Mouse (Mus musculus) right cerebral cortex, postnatal 14 days (tissue): ENCODE results near the gene Pam.
A peak's percentile ranks its signal among the peaks of the same experiment; 100 is the strongest.
"Not testable (repeated sequence)": the region's sequence is repeated elsewhere in the genome, so short reads cannot be mapped to it uniquely, and the experiment has no call there.

Experiments
- DNase-seq: peaks from one replicate; pipeline ENCODE4 v3.0.0; 2022

The Pam gene

GRCm38 (mm10) chr1:97960124-97960523, 135.3 kb downstream of the Pam start:
- no peak for DNase-seq

GRCm38 (mm10) chr1:97958759-97959158, 136.7 kb downstream of the Pam start:
- DNase-seq, result no peak

GRCm38 (mm10) chr1:97949258-97949657, 146.2 kb downstream of the Pam start:
- DNase-seq, result not testable (repeated sequence)

GRCm38 (mm10) chr1:97947100-97947499, 148.3 kb downstream of the Pam start:
- DNase-seq, result no peak

GRCm38 (mm10) chr1:97943908-97944608, 151.4 kb downstream of the Pam start:
- no peak for DNase-seq

GRCm38 (mm10) chr1:97943402-97943801, 152.0 kb downstream of the Pam start:
- DNase-seq, result no peak

- DNase-seq, result no peak
These were observed 152.5 kb downstream of the Pam start for GRCm38 (mm10) chr1:97942966-97943365.

GRCm38 (mm10) chr1:97938586-97938985, 156.9 kb downstream of the Pam start:
- DNase-seq, result no peak

GRCm38 (mm10) chr1:97938053-97938452, 157.4 kb downstream of the Pam start:
- no peak for DNase-seq

- no peak for DNase-seq
These were observed 160.5 kb downstream of the Pam start for GRCm38 (mm10) chr1:97934940-97935339.

- DNase-seq, result no peak
These were observed 164.2 kb downstream of the Pam start for GRCm38 (mm10) chr1:97931220-97931619.

- DNase-seq, result peak; percentile 23
These were observed 165.9 kb downstream of the Pam start for GRCm38 (mm10) chr1:97929415-97930028.

- no peak for DNase-seq
These were observed 168.7 kb downstream of the Pam start for GRCm38 (mm10) chr1:97926789-97927188.

- no peak for DNase-seq
These were observed 169.4 kb downstream of the Pam start for GRCm38 (mm10) chr1:97926017-97926540.

GRCm38 (mm10) chr1:97922395-97922794, 173.1 kb downstream of the Pam start:
- no peak for DNase-seq

- DNase-seq, result no peak
These were observed 173.6 kb downstream of the Pam start for GRCm38 (mm10) chr1:97921886-97922285.

- DNase-seq, result no peak
These were observed 177.0 kb downstream of the Pam start for GRCm38 (mm10) chr1:97918495-97918894.

- DNase-seq, result no peak
These were observed 178.5 kb downstream of the Pam start for GRCm38 (mm10) chr1:97916971-97917234.

- no peak for DNase-seq
These were observed 179.1 kb downstream of the Pam start for GRCm38 (mm10) chr1:97916218-97916970.

GRCm38 (mm10) chr1:97915726-97916125, 179.7 kb downstream of the Pam start:
- no peak for DNase-seq

- no peak for DNase-seq
These were observed 184.6 kb downstream of the Pam start for GRCm38 (mm10) chr1:97910874-97911273.

- no peak for DNase-seq
These were observed 185.9 kb downstream of the Pam start for GRCm38 (mm10) chr1:97909561-97909960.

- DNase-seq, result no peak
These were observed 186.7 kb downstream of the Pam start for GRCm38 (mm10) chr1:97908736-97909135.

- DNase-seq, result no peak
These were observed 191.5 kb downstream of the Pam start for GRCm38 (mm10) chr1:97903912-97904460.
